Mouse (Mus musculus) midbrain, postnatal 0 days (tissue): ENCODE results near the gene Gpr183. TPM values are rescaled to one million over a fixed set of nuclear protein-coding genes. Genes with fewer than 3 reads are reported as not detected.

Experiments
- ATAC-seq: fragments of 200-750 bp; cut with Nextera tagmentation; 2 replicates; pipeline ENCODE4 v1.8.0; 2017; ENCODE audit warnings: moderate number of reproducible peaks, mild to moderate bottlenecking, moderate TSS enrichment, moderate library complexity; ENCODE audit not compliant: low FRiP score
- DNase-seq: peaks from one replicate; pipeline ENCODE4 v3.0.0-alpha.2; 2015; ENCODE audit warnings: low spot score
- H3K27ac ChIP-seq: fragments of 300-500 bp; sonication (generic); 2 replicates; pipeline ENCODE4 v1.5.1; 2014; ENCODE audit warnings: low read depth, mild to moderate bottlenecking, low read length, mixed read lengths
- H3K27me3 ChIP-seq: fragments of 300-500 bp; sonication (generic); 2 replicates; pipeline ENCODE4 v1.6.1; 2014; ENCODE audit warnings: low read length, control low read depth, mixed read lengths; ENCODE audit not compliant: insufficient read depth
- H3K36me3 ChIP-seq: fragments of 300-500 bp; sonication (generic); 2 replicates; pipeline ENCODE4 v1.6.1; 2014; ENCODE audit warnings: low read length, control low read depth, mixed read lengths; ENCODE audit not compliant: insufficient read depth
- H3K4me1 ChIP-seq: fragments of 300-500 bp; sonication (generic); 2 replicates; pipeline ENCODE4 v1.6.1; 2014; ENCODE audit warnings: mild to moderate bottlenecking, control low read depth, antibody characterized with exemption, low read length, mixed read lengths; ENCODE audit not compliant: insufficient read depth
- H3K4me2 ChIP-seq: fragments of 300-500 bp; sonication (generic); 2 replicates; pipeline ENCODE4 v1.6.1; 2014; ENCODE audit warnings: low read depth, mild to moderate bottlenecking, low read length, mixed read lengths; ENCODE audit not compliant: poor library complexity, severe bottlenecking
- H3K4me3 ChIP-seq: fragments of 300-500 bp; sonication (generic); 2 replicates; pipeline ENCODE4 v1.5.1; 2014; ENCODE audit warnings: low read depth, mild to moderate bottlenecking, low read length, moderate library complexity
- H3K9ac ChIP-seq: fragments of 300-500 bp; sonication (generic); replicated peaks from 2 replicates; pipeline ENCODE4 v1.6.1; 2014; ENCODE audit warnings: mild to moderate bottlenecking, low read length, moderate library complexity, mixed read lengths; ENCODE audit not compliant: poor library complexity, severe bottlenecking
- H3K9me3 ChIP-seq: fragments of 300-500 bp; sonication (generic); 2 replicates; pipeline ENCODE4 v1.6.1; 2016; ENCODE audit warnings: low read length, control low read depth
- CTCF ChIP-seq: IDR thresholded peaks from 2 replicates; pipeline ENCODE4 v1.5.1; 2016; ENCODE audit warnings: antibody characterized with exemption, mild to moderate bottlenecking
- WGBS: fragments of 180-500 bp; shearing (Covaris S2); extraction: QIAGEN DNeasy Blood & Tissue Kit; methylation state at CpG from one replicate; pipeline ENCODE4 v1.1.7; 2014; 5-methylcytosine and 5-hydroxymethylcytosine counted together
- polyA plus RNA-seq: library from polyadenylated mRNA; unstranded; fragments of >200 nt; fragmentation: Nextera tagmentation; extraction: Ambion mirVana; gene quantifications from 2 replicates; pipeline ENCODE4 v1.2.1, GENCODE M21; 2015
- total RNA-seq: library from RNA; depleted of rRNA; stranded (reverse); fragments of >200 nt; gene quantifications from 2 replicates; pipeline ENCODE4 v1.2.3, GENCODE M21; 2014

Gene Gpr183
- total and polyA plus RNA-seq, 2 experiments from 2014 or later = 0.49 to 1.3 TPM

- no peak for DNase-seq
- Histone ChIP-seq H3K27me3 (no peaks in the 10 kb centered on the region), H3K36me3 (peaks cover 3% of the 10 kb centered on the region; the same call in 1 of the 2 replicates), H3K4me1 (no peaks in the 10 kb centered on the region), H3K9me3 (no peaks in the 10 kb centered on the region), H3K9ac (no peak overlapping the region), H3K4me2 (no peak overlapping the region), H3K4me3 (no peak overlapping the region), H3K27ac (no peak overlapping the region)
- WGBS = 90% methylated on average over 10 of the region's 10 CpGs
- ATAC-seq = no peak
- TF ChIP-seq CTCF = no peak
Measured at GRCm38 (mm10) chr14:121957176-121957871, 7.7 kb downstream of the Gpr183 start.

- no peak overlapping the region for H3K27ac ChIP-seq
- 92% methylated on average over 5 of the region's 5 CpGs for WGBS
- ATAC-seq = no peak
- no peak overlapping the region for H3K4me3 ChIP-seq
- H3K9ac ChIP-seq = no peak overlapping the region
- no peaks in the 10 kb centered on the region for H3K4me1 ChIP-seq
- no peak overlapping the region for H3K4me2 ChIP-seq
- no peak for TF ChIP-seq CTCF
- no peaks in the 10 kb centered on the region for H3K27me3 ChIP-seq
- no peak for DNase-seq
- H3K36me3 ChIP-seq = peaks cover 3% of the 10 kb centered on the region; the same call in 1 of the 2 replicates
- H3K9me3 ChIP-seq = no peaks in the 10 kb centered on the region
Measured at GRCm38 (mm10) chr14:121956291-121956690, 8.7 kb downstream of the Gpr183 start.

DNA sequence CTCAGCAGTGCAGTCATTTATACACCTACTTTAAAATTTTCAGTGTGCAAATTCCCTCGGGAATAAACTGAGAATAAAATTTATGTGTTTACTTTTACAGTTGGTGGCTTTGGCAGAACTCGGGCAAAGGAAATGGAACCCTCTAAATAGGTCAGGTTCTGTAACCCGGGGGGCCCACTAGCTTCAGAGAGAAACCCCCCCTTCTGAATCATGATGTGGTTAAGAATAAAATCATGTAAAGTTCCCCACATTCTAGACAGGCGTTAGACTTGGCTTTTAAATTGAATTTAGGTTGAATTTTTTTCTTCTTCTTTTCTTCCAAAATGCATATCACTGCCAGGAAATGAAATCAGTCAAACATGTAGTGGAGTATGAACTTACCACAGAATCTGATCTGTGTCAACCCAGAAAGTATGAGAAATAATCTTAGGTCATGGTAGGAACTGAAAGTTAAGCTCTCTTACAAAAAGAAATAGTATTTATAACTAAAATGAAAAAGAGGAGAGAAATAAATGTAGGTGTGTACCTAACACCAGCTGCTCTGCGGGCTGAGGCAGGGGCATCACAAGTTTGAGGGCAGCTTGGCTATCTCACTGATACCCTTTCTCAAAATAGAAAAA, 9.7 kb downstream of the Gpr183 start:
- no peaks in the 10 kb centered on the region for H3K9me3 ChIP-seq
- no peaks in the 10 kb centered on the region for H3K4me1 ChIP-seq
- 86% methylated on average over 5 of the region's 5 CpGs for WGBS
- H3K27ac ChIP-seq = no peak overlapping the region
- ATAC-seq (no peak), DNase-seq (no peak)
- no peak overlapping the region for H3K4me3 ChIP-seq
- H3K9ac ChIP-seq = no peak overlapping the region
- H3K36me3 ChIP-seq = peaks cover 3% of the 10 kb centered on the region; the same call in 1 of the 2 replicates
- no peak for TF ChIP-seq CTCF
- no peak overlapping the region for H3K4me2 ChIP-seq
- no peaks in the 10 kb centered on the region for H3K27me3 ChIP-seq

DNA sequence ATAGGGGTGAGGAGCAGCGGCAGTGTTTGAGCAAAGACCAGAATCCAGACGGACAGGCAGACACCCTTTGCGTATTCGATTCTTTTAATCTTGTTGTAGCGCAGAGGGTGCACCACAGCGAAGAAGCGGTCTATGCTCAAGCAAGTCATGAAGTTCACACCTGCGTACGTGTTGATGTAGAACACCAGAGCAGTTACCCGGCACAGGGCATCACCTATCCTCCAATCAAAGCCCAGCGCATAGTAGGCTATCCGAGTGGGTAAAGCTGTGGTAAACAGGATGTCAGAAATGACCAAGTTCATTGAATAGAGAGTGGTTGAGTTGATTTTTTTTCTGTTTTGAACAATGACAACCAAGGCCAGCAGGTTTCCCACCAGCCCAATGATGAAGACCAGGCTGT, 10.4 kb downstream of the Gpr183 start:
- no peak for TF ChIP-seq CTCF
- Histone ChIP-seq H3K4me3 (no peak overlapping the region), H3K4me1 (no peaks in the 10 kb centered on the region), H3K27ac (no peak overlapping the region), H3K9me3 (no peaks in the 10 kb centered on the region), H3K9ac (no peak overlapping the region), H3K36me3 (peaks cover 3% of the 10 kb centered on the region; the same call in 1 of the 2 replicates), H3K4me2 (no peak overlapping the region), H3K27me3 (no peaks in the 10 kb centered on the region)
- WGBS = 97% methylated on average over 12 of the region's 12 CpGs
- DNase-seq (no peak), ATAC-seq (no peak)

- Histone ChIP-seq H3K4me2 (no peak overlapping the region), H3K9ac (no peak overlapping the region), H3K9me3 (no peaks in the 10 kb centered on the region), H3K4me1 (no peaks in the 10 kb centered on the region), H3K27ac (no peak overlapping the region), H3K4me3 (no peak overlapping the region), H3K36me3 (peaks cover 3% of the 10 kb centered on the region; the same call in 1 of the 2 replicates), H3K27me3 (no peaks in the 10 kb centered on the region)
- no peak for TF ChIP-seq CTCF
- no peak for DNase-seq
- 95% methylated on average over 11 of the region's 11 CpGs for WGBS
- no peak for ATAC-seq
Measured at GRCm38 (mm10) chr14:121954129-121954528, 10.9 kb downstream of the Gpr183 start.

- WGBS = 93% methylated on average over 5 of the region's 5 CpGs
- Histone ChIP-seq H3K27me3 (no peaks in the 10 kb centered on the region), H3K9me3 (no peaks in the 10 kb centered on the region), H3K9ac (no peak overlapping the region), H3K27ac (no peak overlapping the region), H3K4me1 (no peaks in the 10 kb centered on the region), H3K36me3 (peaks cover 3% of the 10 kb centered on the region; the same call in 1 of the 2 replicates), H3K4me2 (no peak overlapping the region), H3K4me3 (no peak overlapping the region)
- ATAC-seq (no peak), DNase-seq (no peak)
- TF ChIP-seq CTCF = no peak
Measured at GRCm38 (mm10) chr14:121952046-121952400, 13.0 kb downstream of the Gpr183 start.
